Mouse (Mus musculus) stomach, postnatal 0 days (tissue): ENCODE measurements around the gene Psme3. TPM values are rescaled to one million over a fixed set of nuclear protein-coding genes. Genes with fewer than 3 reads are reported as not detected.

ENCODE experiments used
- ATAC-seq: fragments of 200-750 bp; cut with Nextera tagmentation; 2 replicates; pipeline ENCODE4 v1.8.0; 2017; ENCODE audit not compliant: low FRiP score, low TSS enrichment
- DNase-seq: peaks from one replicate; pipeline ENCODE4 v3.0.0-alpha.2; 2016; ENCODE audit warnings: low spot score
- H3K27ac ChIP-seq: fragments of 300-500 bp; sonication (generic); replicated peaks from 2 replicates; pipeline ENCODE4 v1.5.1; 2014; ENCODE audit warnings: mild to moderate bottlenecking, control low read depth
- H3K27me3 ChIP-seq: fragments of 300-500 bp; sonication (generic); 2 replicates; pipeline ENCODE4 v1.6.1; 2014; ENCODE audit warnings: low read length; ENCODE audit not compliant: control insufficient read depth, insufficient read depth
- H3K36me3 ChIP-seq: fragments of 300-500 bp; sonication (generic); 2 replicates; pipeline ENCODE4 v1.6.1; 2014; ENCODE audit warnings: low read length, mixed read lengths; ENCODE audit not compliant: control insufficient read depth, insufficient read depth
- H3K4me1 ChIP-seq: fragments of 300-500 bp; sonication (generic); replicated peaks from 2 replicates; pipeline ENCODE4 v1.6.1; 2014; ENCODE audit warnings: antibody characterized with exemption; ENCODE audit not compliant: control insufficient read depth, insufficient read depth
- H3K4me2 ChIP-seq: fragments of 300-500 bp; sonication (generic); replicated peaks from 2 replicates; pipeline ENCODE4 v1.6.1; 2014; ENCODE audit warnings: low read depth, mild to moderate bottlenecking, control low read depth, moderate library complexity
- H3K4me3 ChIP-seq: fragments of 300-500 bp; sonication (generic); 2 replicates; pipeline ENCODE4 v1.5.1; 2014; ENCODE audit warnings: low read depth, low read length, control low read depth
- H3K9ac ChIP-seq: fragments of 300-500 bp; sonication (generic); 2 replicates; pipeline ENCODE4 v1.6.1; 2014; ENCODE audit warnings: mild to moderate bottlenecking, low read length, control low read depth, mixed read lengths
- H3K9me3 ChIP-seq: fragments of 300-500 bp; sonication (generic); 2 replicates; pipeline ENCODE4 v1.6.1; 2016; ENCODE audit warnings: low read length; ENCODE audit not compliant: control insufficient read depth
- CTCF ChIP-seq: IDR thresholded peaks from 2 replicates; pipeline ENCODE4 v1.5.1; 2016; ENCODE audit warnings: antibody characterized with exemption, low read depth, mild to moderate bottlenecking, moderate library complexity
- EP300 ChIP-seq: optimal IDR thresholded peaks from 2 replicates; pipeline ENCODE3; 2016; ENCODE audit warnings: antibody characterized with exemption
- WGBS: fragments of 180-500 bp; shearing (Covaris S2); extraction: QIAGEN DNeasy Blood & Tissue Kit; methylation state at CpG from one replicate; pipeline ENCODE4 v1.1.7; 2014; 5-methylcytosine and 5-hydroxymethylcytosine counted together
- microRNA-seq: library from miRNA; unstranded; fragments of <30 nt; microRNA quantifications from one replicate; pipeline ENCODE4, GENCODE M21; 2016
- polyA plus RNA-seq: library from polyadenylated mRNA; unstranded; fragments of >200 nt; fragmentation: Nextera tagmentation; extraction: Ambion mirVana; gene quantifications from 2 replicates; pipeline ENCODE4 v1.2.1, GENCODE M21; 2015

Gene Psme3
- polyA plus RNA-seq, 1 experiment from 2014 or later, result 64.2 TPM

- H3K9ac ChIP-seq, result no peak overlapping the region
- no peaks in the 10 kb centered on the region for H3K4me1 ChIP-seq
- no peak overlapping the region for H3K4me3 ChIP-seq
- no peaks in the 10 kb centered on the region for H3K27me3 ChIP-seq
- no peak for DNase-seq
- H3K9me3 ChIP-seq, result no peaks in the 10 kb centered on the region
- no peak for TF ChIP-seq EP300
- TF ChIP-seq CTCF, result no peak
- no peak overlapping the region; the same call in 1 of the 2 replicates for H3K27ac ChIP-seq
- H3K4me2 ChIP-seq, result no peak overlapping the region
- ATAC-seq, result no peak
- H3K36me3 ChIP-seq, result no peaks in the 10 kb centered on the region
- 61% methylated on average over 9 of the region's 9 CpGs for WGBS
Measured at GRCm38 (mm10) chr11:101359776-101360175, 43.8 kb downstream of the Psme3 start.

GRCm38 (mm10) chr11:101360651-101361113 lies 44.7 kb downstream of the Psme3 start:
- Histone ChIP-seq H3K4me2 (no peak overlapping the region), H3K27ac (no peak overlapping the region; the same call in 1 of the 2 replicates), H3K9ac (no peak overlapping the region), H3K36me3 (no peaks in the 10 kb centered on the region), H3K4me1 (no peaks in the 10 kb centered on the region), H3K27me3 (no peaks in the 10 kb centered on the region), H3K4me3 (no peak overlapping the region), H3K9me3 (no peaks in the 10 kb centered on the region)
- 34% methylated on average over 3 of the region's 3 CpGs for WGBS
- no peak for DNase-seq
- no peak; the same call in 1 of the 2 replicates for ATAC-seq
- TF ChIP-seq EP300 (no peak), CTCF (no peak)

GRCm38 (mm10) chr11:101364531-101364931 lies 48.5 kb downstream of the Psme3 start:
- no peak for DNase-seq
- H3K4me2 ChIP-seq, result no peak overlapping the region
- H3K9me3 ChIP-seq, result no peaks in the 10 kb centered on the region
- 41% methylated on average over 5 of the region's 5 CpGs for WGBS
- H3K36me3 ChIP-seq, result no peaks in the 10 kb centered on the region
- no peak for ATAC-seq
- TF ChIP-seq EP300 (no peak), CTCF (no peak)
- H3K4me1 ChIP-seq, result no peaks in the 10 kb centered on the region
- no peak overlapping the region for H3K27ac ChIP-seq
- H3K27me3 ChIP-seq, result no peaks in the 10 kb centered on the region
- H3K4me3 ChIP-seq, result no peak overlapping the region
- H3K9ac ChIP-seq, result no peak overlapping the region

GRCm38 (mm10) chr11:101367326-101367935 lies 51.4 kb downstream of the Psme3 start, which contains the start of gene G6pc:
TSS of gene G6pc (plus strand) at chr11:101367561.
- H3K4me2 ChIP-seq, result no peak within 1 kb of the TSS
- TF ChIP-seq CTCF (no peak), EP300 (no peak)
- no peak for ATAC-seq

GRCm38 (mm10) chr11:101370141-101370540 lies 54.1 kb downstream of the Psme3 start:
- H3K27me3 ChIP-seq, result no peaks in the 10 kb centered on the region
- H3K36me3 ChIP-seq, result no peaks in the 10 kb centered on the region
- TF ChIP-seq CTCF (no peak), EP300 (no peak)
- no peaks in the 10 kb centered on the region for H3K9me3 ChIP-seq
- no peak overlapping the region for H3K4me3 ChIP-seq
- H3K4me1 ChIP-seq, result no peaks in the 10 kb centered on the region
- DNase-seq, result no peak
- H3K4me2 ChIP-seq, result no peak overlapping the region
- H3K27ac ChIP-seq, result no peak overlapping the region
- 74% methylated on average over 5 of the region's 5 CpGs for WGBS
- ATAC-seq, result no peak
- H3K9ac ChIP-seq, result no peak overlapping the region

More at GRCm38 (mm10) chr11:101367326-101367935, 51.4 kb downstream of the Psme3 start, which contains the start of gene G6pc:
- no peaks in the 10 kb centered on the region for H3K9me3 ChIP-seq
- H3K36me3 ChIP-seq, result no peaks in the 10 kb centered on the region
- H3K27ac ChIP-seq, result no peak within 1 kb of the TSS
- H3K4me1 ChIP-seq, result no peaks in the 10 kb centered on the region
- no peaks in the 10 kb centered on the region for H3K27me3 ChIP-seq
- no peak within 1 kb of the TSS for H3K4me3 ChIP-seq
- 83% methylated on average over 8 of the region's 8 CpGs for WGBS
- DNase-seq, result no peak
- H3K9ac ChIP-seq, result no peak within 1 kb of the TSS

Small RNAs within 50 kb of the gene (microRNA-seq; reads per million reads assigned to microRNA genes)
- not detected for gene Gm25593

Other genes with a start within 250 kb of the Psme3 start
- 16.0 and 17.1 TPM in 2 replicates for gene Naglu, start 246.2 kb upstream of the Psme3 start, polyA plus RNA-seq
- 0.08 TPM in 1 of 2 replicates, not detected in the other for gene Hsd17b1, start 237.8 kb upstream of the Psme3 start, polyA plus RNA-seq
- 26.4 and 26.8 TPM in 2 replicates for gene Coasy, start 233.6 kb upstream of the Psme3 start, polyA plus RNA-seq
- gene Mlx, start 228.9 kb upstream of the Psme3 start, polyA plus RNA-seq, result 42.3 and 42.4 TPM in 2 replicates
- gene Psmc3ip, start 220.8 kb upstream of the Psme3 start, polyA plus RNA-seq, result 10.6 and 11.8 TPM in 2 replicates
- gene Retreg3, start 196.3 kb upstream of the Psme3 start, polyA plus RNA-seq, result 16.1 and 17.9 TPM in 2 replicates
- 29.7 and 29.8 TPM in 2 replicates for gene Tubg1, start 196.3 kb upstream of the Psme3 start, polyA plus RNA-seq
- 3.0 and 3.1 TPM in 2 replicates for gene Tubg2, start 160.3 kb upstream of the Psme3 start, polyA plus RNA-seq
- 0.52 and 0.94 TPM in 2 replicates for gene Cntnap1, start 145.7 kb upstream of the Psme3 start, polyA plus RNA-seq
- 23.8 and 25.6 TPM in 2 replicates for gene Plekhh3, start 144.9 kb upstream of the Psme3 start, polyA plus RNA-seq
- 0.16 and 0.24 TPM in 2 replicates for gene Ccr10, start 140.8 kb upstream of the Psme3 start, polyA plus RNA-seq
- gene Ezh1, start 89.8 kb upstream of the Psme3 start, polyA plus RNA-seq, result 8.1 and 9.4 TPM in 2 replicates
- gene Ramp2, start 70.2 kb upstream of the Psme3 start, polyA plus RNA-seq, result 62.3 and 64.9 TPM in 2 replicates
- 141 and 157 TPM in 2 replicates for gene Vps25, start 62.5 kb upstream of the Psme3 start, polyA plus RNA-seq
- gene Wnk4, start 55.6 kb upstream of the Psme3 start, polyA plus RNA-seq, result 15.9 and 18.4 TPM in 2 replicates
- gene Cntd1, start 37.2 kb upstream of the Psme3 start, polyA plus RNA-seq, result 0.30 and 0.33 TPM in 2 replicates
- 175 and 180 TPM in 2 replicates for gene Coa3, start 37.1 kb upstream of the Psme3 start, polyA plus RNA-seq
- 102 and 110 TPM in 2 replicates for gene Becn1, start 13.9 kb upstream of the Psme3 start, polyA plus RNA-seq
- gene Aoc2, start 8.8 kb downstream of the Psme3 start, polyA plus RNA-seq, result 0.39 and 0.41 TPM in 2 replicates
- gene Aoc3, start 14.4 kb downstream of the Psme3 start, polyA plus RNA-seq, result 5.1 TPM in 2 replicates
- gene G6pc, start 51.3 kb downstream of the Psme3 start, polyA plus RNA-seq, result 0.27 and 0.35 TPM in 2 replicates
- gene Aarsd1, start 101.4 kb downstream of the Psme3 start, polyA plus RNA-seq, result 29.8 and 30.0 TPM in 2 replicates
- 3.1 TPM in 2 replicates for gene Gm27029, start 108.6 kb downstream of the Psme3 start, polyA plus RNA-seq
- 11.3 and 11.5 TPM in 2 replicates for gene Rundc1, start 108.9 kb downstream of the Psme3 start, polyA plus RNA-seq
- 11.1 and 13.4 TPM in 2 replicates for gene Ptges3l, start 109.1 kb downstream of the Psme3 start, polyA plus RNA-seq
- 317 and 371 TPM in 2 replicates for gene Rpl27, start 126.1 kb downstream of the Psme3 start, polyA plus RNA-seq
- 37.4 and 37.5 TPM in 2 replicates for gene Ifi35, start 132.2 kb downstream of the Psme3 start, polyA plus RNA-seq
- 15.3 and 16.1 TPM in 2 replicates for gene Rnd2, start 148.8 kb downstream of the Psme3 start, polyA plus RNA-seq
- 63.4 and 71.1 TPM in 2 replicates for gene Vat1, start 150.0 kb downstream of the Psme3 start, polyA plus RNA-seq
- 1.1 and 2.5 TPM in 2 replicates for gene Brca1, start 235.7 kb downstream of the Psme3 start, polyA plus RNA-seq
- gene Nbr1, start 235.9 kb downstream of the Psme3 start, polyA plus RNA-seq, result 34.5 TPM in 2 replicates